Mouse (Mus musculus): Measurements from ENCODE around the gene Mblac1.

- TF ChIP-seq CTCF (IDR thresholded peaks at IDR 0.05; ENCODE audit: low read depth, low read length) (no peak), POLR2A (IDR thresholded peaks at IDR 0.05; ENCODE audit: borderline replicate concordance, low read depth, low read length) (no peak)
Observed at GRCm38 (mm10) chr5:138241511-138241910, 47.4 kb downstream of the Mblac1 start.

Measured in bone marrow macrophage, adult 2 months (primary cell).